Mouse (Mus musculus) forebrain, postnatal 0 days (tissue): Measurements from ENCODE around the gene Aim2. TPM values are rescaled to one million over a fixed set of nuclear protein-coding genes. Genes with fewer than 3 reads are reported as not detected.

Source experiments
- polyA plus RNA-seq: library from polyadenylated mRNA; unstranded; fragments of >200 nt; fragmentation: Nextera tagmentation; extraction: Ambion mirVana; gene quantifications from 2 replicates; pipeline ENCODE4 v1.2.1, GENCODE M21; 2015
- total RNA-seq: library from RNA; depleted of rRNA; stranded (reverse); fragments of >200 nt; gene quantifications from 2 replicates; pipeline ENCODE4 v1.2.3, GENCODE M21; 2014; rRNA removed

Aim2 gene
- total and polyA plus RNA-seq, 2 experiments from 2014 or later = 1.8 to 2.3 TPM

Other genes starting within 250 kb of the Aim2 start
- not detected in 2 replicates for gene Olfr1408, start 213.5 kb upstream of the Aim2 start, total RNA-seq
- not detected in 2 replicates for gene Olfr1408, start 213.5 kb upstream of the Aim2 start, polyA plus RNA-seq
- gene Olfr1406, start 160.2 kb upstream of the Aim2 start, total RNA-seq = not detected in 2 replicates
- gene Olfr1406, start 160.2 kb upstream of the Aim2 start, polyA plus RNA-seq = not detected in 2 replicates
- gene Olfr218, start 153.1 kb upstream of the Aim2 start, total RNA-seq = not detected in 2 replicates
- gene Olfr218, start 153.1 kb upstream of the Aim2 start, polyA plus RNA-seq = not detected in 2 replicates
- gene Olfr1404, start 138.5 kb upstream of the Aim2 start, total RNA-seq = not detected in 2 replicates
- not detected in 2 replicates for gene Olfr1404, start 138.5 kb upstream of the Aim2 start, polyA plus RNA-seq
- gene Fcer1a, start 123.7 kb upstream of the Aim2 start, total RNA-seq = not detected in 2 replicates
- 0.18 TPM in 1 of 2 replicates, not detected in the other for gene Fcer1a, start 123.7 kb upstream of the Aim2 start, polyA plus RNA-seq
- gene Olfr418, start 84.9 kb upstream of the Aim2 start, total RNA-seq = 0.05 TPM in 1 of 2 replicates, not detected in the other
- not detected in 2 replicates for gene Olfr418, start 84.9 kb upstream of the Aim2 start, polyA plus RNA-seq
- gene Mptx2, start 73.1 kb upstream of the Aim2 start, total RNA-seq = not detected in 2 replicates
- not detected in 2 replicates for gene Mptx2, start 73.1 kb upstream of the Aim2 start, polyA plus RNA-seq
- gene Ackr1, start 17.1 kb upstream of the Aim2 start, total RNA-seq = 29.0 and 32.8 TPM in 2 replicates
- gene Ackr1, start 17.1 kb upstream of the Aim2 start, polyA plus RNA-seq = 11.5 and 14.0 TPM in 2 replicates
- 278 and 354 TPM in 2 replicates for gene Cadm3, start 16.8 kb downstream of the Aim2 start, total RNA-seq
- 25.6 and 41.0 TPM in 2 replicates for gene Cadm3, start 16.8 kb downstream of the Aim2 start, polyA plus RNA-seq
- gene Ifi206, start 140.2 kb downstream of the Aim2 start, total RNA-seq = not detected in 2 replicates
- 0.05 TPM in 1 of 2 replicates, not detected in the other for gene Ifi206, start 140.2 kb downstream of the Aim2 start, polyA plus RNA-seq
- not detected in 2 replicates for gene Ifi214, start 185.1 kb downstream of the Aim2 start, total RNA-seq
- not detected in 2 replicates for gene Ifi214, start 185.1 kb downstream of the Aim2 start, polyA plus RNA-seq
- 0.08 and 0.24 TPM in 2 replicates for gene Ifi213, start 248.4 kb downstream of the Aim2 start, total RNA-seq
- 0.16 TPM in 1 of 2 replicates, not detected in the other for gene Ifi213, start 248.4 kb downstream of the Aim2 start, polyA plus RNA-seq